Mouse (Mus musculus) left cerebral cortex, postnatal 10 days (tissue): ENCODE data around the gene Myo3b. TPM values are rescaled to one million over a fixed set of nuclear protein-coding genes. Genes with fewer than 3 reads are reported as not detected.

Experiments
- DNase-seq, 2 experiments: peaks; one replicate each; pipeline ENCODE4 v3.0.0; 2021 to 2022; ENCODE audit warnings: low spot score in 2 of 2, mixed read lengths in 1 of 2; ENCODE audit errors: extremely low spot score in 1 of 2
- intact Hi-C: fragments of 180-260 bp; cut with DNase I; formaldehyde crosslinking; loops from one replicate; pipeline ENCODE4 v1.15.1; 2025
- total RNA-seq, 2 experiments: library from RNA; stranded (reverse); gene quantifications; 2 replicates each; pipeline ENCODE4 v1.2.3; 2021

Gene Myo3b
- total RNA-seq, 2 experiments from 2014 or later = 1.1 to 1.9 TPM

DNA sequence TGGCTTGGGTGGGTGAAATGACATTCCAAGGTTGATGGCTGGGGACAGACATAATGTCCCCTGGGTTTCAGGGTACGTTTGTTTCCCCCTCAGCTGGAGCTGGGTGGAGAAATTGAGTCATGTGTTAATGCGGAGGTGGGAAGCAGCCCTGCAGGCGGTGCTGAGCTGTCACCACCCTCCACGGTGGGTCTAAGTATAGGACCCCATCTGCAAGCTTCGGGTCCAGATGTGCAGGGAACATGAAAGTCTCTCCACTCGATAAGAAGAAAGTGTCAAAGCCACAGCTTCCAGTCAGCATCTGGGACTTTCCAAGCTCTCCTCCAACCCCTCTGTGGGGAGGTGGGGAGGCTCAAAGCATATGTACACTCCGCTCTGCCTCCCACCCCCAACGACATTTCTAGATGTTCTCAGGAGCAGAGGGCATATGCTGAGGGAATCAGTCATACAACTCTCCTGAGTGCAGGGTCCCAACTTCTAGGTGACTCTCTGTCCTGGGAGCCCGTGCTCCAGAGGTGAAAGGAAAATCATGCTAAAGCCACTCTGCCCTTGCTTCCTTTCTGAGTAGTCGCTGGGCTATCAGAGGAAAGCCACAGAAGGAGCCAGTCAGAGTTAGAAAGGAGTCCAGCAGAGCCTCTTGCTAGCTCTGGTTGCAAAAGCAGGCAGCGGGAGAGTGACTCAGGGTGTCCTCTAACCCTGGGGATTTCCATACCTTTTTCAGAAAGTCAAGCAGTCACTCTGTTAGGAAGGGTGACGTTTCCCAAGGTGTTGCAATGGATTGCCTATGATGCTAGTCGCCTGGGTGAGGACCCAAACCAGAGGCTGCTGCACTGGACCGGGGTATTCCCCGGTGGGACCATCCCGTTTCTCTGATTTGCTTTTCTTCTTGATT lies 79.7 kb downstream of the Myo3b start:
- intact Hi-C loops = no loop called here
- DNase-seq = no peak

DNA sequence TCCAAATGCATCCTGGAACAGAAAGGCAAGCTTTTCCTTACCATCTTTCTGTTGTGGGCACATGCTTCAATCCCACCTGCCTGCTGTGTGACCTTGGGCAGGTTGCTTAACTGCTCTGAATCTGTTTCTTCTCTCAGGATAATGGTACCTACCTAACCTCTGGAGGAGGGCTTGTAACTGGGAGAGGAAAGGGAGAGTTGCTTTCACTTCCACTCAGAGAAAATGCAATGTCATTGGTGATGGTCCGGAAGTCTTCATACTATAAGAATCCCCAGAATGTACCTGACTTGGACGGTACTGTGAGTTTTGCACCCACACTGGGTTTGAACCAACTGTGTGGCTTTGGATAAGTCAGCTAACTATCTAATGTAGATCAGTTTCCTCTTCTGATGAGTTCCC lies 80.3 kb downstream of the Myo3b start:
- DNase-seq = no peak
- intact Hi-C loops = no loop called here

DNA sequence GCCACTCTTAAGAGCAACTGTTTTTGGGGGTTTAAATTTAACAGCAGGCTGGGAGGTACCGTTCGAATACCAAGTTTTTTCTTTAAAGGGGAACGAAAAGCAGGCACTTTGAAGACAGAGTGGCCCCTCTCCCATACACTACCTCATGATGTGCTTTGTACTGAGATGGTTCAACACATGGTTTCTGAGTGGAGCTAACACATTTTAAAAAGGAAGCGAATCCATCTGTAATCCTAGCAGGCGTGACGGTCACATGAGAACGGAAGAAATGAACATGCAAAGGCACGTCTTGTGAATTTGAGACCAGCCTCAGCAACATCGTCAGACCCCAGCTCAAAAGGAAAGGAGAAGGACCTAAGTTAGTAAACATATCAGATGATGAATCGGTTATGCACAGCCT lies 87.4 kb downstream of the Myo3b start:
- DNase-seq = no peak
- intact Hi-C loops = loop anchor here (2.0 to 5.0 kb wide), 2 partner anchors 91 to 434 kb away; no protein-coding TSS in a partner anchor

DNA sequence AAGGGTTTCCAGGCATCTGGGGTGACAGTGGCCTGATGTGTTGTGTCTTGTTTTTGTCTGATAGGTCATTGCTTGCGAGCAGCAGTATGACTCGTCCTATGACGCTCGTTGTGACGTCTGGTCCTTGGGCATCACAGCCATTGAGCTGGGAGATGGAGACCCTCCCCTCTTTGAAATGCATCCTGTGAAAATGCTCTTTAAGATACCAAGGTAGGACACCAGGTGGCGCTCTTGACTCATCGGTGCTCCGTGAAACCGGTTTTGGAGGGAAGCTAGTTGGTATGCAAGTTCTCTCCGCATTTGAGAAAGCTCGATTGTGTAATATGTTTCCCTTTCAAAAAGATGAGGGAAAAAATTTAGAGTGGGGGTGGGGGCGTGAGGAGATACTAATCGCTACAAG lies 87.9 kb downstream of the Myo3b start:
- intact Hi-C loops = loop anchor here (2.0 to 5.0 kb wide), 2 partner anchors 91 to 434 kb away; no protein-coding TSS in a partner anchor
- peak; percentile 87 to 96 for DNase-seq

DNA sequence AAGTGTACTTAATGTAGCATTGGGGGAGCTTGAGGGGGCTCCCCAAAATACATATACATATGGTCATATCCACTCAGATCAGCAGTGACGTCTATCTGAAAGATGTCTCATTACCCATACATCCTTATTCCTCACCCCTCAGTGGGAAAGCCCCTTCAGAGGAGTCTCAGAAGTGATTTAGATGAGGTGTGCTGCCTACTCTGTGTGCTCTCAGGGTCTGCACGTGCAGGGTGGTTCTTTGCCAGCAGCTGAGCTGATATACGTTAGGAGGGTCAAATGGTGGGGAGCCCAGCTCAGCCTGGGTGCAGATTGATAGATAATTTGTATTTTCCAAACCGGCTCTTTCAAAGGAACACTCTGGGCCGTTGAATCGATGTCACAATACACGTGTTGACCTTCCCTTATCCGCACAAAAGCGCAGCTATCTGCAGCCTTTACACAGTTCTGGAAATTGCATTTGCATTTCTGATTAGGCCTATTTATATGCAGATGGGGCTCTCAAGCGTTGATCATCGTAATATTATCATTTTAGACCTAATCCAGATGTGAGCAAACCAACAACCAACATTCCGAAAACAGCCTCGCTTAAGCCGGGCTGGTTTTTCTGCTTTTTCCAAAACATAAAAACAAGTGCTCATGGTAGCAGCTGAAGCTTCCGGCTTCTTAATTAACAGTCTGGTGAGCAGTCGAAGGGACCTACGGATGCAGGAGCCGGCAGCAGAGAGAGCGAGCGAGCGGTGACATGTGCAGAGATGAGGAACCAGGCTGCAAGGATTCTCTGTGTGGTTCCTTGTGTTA lies 88.6 kb downstream of the Myo3b start:
- peak; percentile 47 to 61 for DNase-seq
- intact Hi-C loops = loop anchor here (2.0 to 5.0 kb wide), 2 partner anchors 90 to 433 kb away; no protein-coding TSS in a partner anchor

DNA sequence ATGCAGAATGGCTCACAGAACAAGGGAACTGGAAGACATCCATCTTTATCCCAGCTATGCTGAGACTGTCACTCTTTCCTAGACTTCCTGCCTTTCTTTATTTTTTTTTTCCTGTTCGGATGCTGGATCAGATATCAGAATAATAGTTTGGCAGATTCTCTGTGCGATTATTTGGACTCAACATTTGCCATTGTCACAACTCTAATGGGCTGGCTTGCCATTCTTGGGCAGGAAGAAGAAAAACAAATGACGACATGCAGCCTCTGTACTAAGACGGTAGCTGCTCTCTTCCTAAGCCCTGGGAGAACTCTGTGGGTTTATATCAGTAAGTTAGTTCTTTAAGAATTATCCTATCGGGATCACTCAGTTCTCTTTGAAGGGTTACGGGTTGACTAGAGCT lies 89.7 kb downstream of the Myo3b start:
- DNase-seq = no peak
- intact Hi-C loops = loop anchor here (5.0 kb wide), 1 partner anchor 89 kb away; no protein-coding TSS in a partner anchor

DNA sequence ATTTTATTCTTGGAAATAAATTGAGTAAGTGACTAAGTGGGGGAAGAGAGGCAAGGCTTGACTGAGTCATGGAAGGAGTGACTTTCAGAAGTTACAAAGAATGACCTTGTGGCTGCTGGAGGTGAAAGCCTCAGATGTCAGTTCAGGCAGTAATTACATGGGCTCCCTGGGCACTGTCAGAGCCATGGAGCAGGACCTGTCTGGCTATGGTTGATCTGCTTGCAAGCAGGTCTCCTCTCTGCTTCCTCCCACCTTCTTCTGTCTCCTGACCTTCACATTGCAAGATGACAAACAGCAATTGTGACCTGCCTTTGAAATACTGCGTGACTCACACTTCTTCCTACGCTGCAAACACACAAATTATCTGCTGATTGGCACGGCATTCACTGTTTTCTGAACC lies 90.6 kb downstream of the Myo3b start:
- intact Hi-C loops = loop anchor here (5.0 kb wide), 1 partner anchor 88 kb away; no protein-coding TSS in a partner anchor
- no peak for DNase-seq

DNA sequence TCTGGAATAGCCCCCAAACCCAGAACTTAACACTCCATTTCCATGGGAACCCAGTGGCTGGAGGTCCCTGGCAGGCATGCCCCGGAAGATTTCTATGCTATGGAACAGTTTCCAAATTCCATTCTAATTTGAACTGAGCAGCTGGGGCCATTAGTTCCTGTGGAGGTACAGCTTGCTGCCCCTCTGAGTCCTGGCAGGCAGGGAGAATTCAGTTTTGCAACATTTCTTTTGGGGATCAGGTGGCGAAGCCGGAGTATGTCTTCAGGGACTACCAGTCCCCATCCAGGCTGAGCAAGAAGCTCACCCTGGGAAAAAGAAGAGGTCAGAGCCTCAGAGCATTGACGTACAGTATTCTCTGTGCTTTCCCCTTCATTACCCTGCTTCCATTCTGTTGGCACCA lies 94.4 kb downstream of the Myo3b start:
- no peak for DNase-seq
- intact Hi-C loops = no loop called here

DNA sequence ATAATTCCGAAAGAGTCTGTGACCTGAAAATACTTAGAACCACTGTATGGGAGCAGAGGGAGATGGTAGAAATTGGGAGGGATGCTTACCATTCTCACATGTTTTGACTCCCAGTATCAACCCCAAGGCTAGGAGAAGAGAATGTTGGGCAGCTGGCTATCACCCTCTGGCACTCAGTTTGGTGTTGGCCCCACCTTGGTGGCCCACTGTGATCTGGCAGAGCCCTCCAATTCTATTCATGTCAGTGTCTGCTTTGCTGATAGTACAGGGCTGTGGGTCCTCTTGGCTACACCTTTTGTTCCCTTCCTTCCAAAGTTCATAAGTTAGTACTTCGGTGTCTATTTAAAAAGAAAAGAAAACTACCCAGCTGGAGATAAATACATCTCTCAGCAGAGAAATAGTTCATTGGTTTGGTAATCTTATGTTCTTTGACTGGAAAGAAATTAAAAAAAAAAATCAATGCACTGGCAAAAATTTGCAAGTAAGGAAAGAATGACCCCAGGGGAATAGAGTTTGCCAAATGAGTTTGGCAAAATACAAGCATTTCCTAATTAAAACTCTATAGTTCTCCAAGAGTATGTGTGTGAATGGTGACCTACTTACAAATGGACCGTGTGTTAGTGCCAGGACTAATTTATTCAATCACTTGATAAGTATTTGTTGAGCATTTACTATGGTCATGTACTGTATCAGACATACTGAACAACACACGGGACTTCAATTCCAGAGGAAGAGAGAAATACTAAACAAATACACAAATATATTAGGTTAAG lies 98.5 kb downstream of the Myo3b start:
- intact Hi-C loops = no loop called here
- no peak for DNase-seq

DNA sequence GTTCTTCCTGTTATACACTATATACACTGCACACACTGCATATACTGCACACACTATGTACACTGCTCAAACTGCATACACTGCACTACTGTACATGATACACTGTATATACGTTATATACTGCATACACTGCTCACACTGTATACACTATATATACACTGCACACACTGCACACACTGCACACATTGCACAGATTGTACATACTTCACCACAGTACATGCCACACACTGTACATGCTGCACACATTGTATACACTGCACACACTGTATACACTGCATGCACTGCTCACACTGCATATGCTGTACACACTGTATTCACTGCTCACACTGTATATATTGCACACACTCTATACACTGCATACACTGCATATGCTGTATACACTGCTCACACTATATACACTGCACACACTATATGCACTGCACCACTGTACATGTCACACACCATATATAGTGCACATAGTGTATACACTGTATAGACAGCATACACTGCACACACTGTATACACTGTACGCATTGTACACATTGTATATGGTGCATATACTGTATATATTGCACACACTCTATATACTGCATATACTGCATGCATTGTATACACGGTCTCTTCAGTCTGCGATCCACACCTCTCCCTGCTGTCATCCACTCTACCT lies 104.7 kb downstream of the Myo3b start:
- DNase-seq = no peak
- intact Hi-C loops = no loop called here

DNA sequence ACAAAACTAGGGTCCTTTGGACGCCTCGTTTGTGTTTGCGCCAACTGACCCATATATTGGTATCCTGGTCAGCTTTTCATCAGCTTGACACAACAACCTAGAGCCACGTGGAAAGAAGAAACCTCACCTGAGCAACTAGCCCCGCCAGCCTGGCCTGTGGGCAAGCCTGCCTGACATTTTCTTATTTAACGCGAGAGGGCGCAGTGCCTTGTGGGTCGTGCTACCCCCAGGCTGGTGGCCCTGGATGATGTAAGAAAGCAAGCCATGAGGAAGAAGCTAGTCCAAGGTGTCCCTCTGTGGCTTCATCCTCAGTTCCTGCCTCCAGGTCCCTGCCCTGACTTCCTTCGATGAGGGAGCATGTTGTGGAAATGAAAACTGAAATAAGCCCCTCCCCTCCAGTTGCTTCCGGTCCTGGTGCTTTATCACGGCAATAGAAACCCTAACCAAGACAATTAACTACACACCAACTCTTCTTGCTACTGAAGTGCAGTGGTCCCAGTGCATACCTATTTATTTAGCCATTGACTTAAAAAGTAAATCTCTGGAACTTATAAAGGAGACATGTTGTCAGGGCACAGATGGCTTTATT lies 108.2 kb downstream of the Myo3b start:
- intact Hi-C loops = no loop called here
- no peak for DNase-seq

DNA sequence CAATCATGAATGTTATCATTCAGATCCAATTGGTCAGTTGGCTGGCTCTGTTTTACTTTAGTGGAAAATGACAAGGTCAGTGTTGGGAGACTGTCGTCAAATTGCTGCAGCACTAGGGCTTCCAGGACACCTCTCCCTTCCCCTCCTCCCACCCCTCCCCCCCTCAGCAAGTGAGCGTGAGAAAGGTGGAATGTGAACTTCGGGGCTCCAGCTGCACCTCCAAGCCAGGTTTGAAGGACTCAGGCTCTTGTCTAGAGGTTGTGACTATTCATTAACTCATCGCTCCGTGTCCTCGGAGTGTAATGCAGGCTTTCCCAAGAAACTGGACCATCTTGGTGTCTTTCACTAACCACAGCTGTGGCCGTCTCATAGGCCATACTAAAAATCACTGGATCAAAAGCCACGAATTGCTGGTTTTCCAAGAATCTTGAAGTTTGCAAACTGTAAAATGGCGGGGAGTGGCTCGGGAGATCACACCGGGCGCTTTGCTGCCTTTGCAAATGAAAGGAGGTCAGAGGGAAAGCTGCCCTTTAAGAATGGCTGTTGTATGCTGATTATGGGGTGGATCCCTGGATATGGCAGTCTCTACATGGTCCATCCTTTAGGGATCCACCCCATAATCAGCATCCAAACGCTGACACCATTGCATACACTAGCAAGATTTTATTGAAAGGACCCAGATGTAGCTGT lies 110.0 kb downstream of the Myo3b start:
- no peak for DNase-seq
- intact Hi-C loops = no loop called here

DNA sequence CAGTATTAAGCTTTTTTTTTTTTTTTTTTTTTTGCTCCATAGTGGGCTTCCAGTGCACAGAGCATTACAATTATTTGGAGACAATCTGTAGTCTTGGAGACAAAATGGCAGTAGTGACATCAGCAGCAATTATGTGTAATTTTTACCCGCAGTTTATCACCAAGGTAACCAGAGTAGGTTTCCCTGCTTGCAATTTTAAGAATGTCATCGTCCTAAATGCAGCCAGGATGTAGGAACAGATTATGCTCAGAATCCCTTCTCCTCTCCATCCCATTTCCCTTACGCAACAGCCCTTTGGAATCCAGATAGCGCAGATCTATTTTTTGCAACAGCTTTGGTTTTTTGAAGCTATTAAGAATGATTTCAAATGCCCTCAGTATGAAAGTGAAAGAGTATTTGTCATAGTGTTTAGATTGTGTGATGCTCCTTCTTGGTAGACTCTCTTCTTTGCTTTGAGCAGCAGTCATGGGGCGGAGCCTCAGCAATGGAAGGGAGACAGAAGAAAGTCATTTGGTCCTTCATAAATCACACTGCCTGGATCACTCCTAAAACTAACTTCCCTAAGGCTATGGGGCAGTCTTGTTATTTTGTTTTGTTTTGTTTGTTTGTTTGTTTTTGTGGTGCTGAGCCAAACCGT lies 111.6 kb downstream of the Myo3b start:
- peak in 1 of 2 experiments; percentile 71 for DNase-seq
- intact Hi-C loops = loop anchor here (5.0 kb wide), 1 partner anchor 57 kb away; no protein-coding TSS in a partner anchor

DNA sequence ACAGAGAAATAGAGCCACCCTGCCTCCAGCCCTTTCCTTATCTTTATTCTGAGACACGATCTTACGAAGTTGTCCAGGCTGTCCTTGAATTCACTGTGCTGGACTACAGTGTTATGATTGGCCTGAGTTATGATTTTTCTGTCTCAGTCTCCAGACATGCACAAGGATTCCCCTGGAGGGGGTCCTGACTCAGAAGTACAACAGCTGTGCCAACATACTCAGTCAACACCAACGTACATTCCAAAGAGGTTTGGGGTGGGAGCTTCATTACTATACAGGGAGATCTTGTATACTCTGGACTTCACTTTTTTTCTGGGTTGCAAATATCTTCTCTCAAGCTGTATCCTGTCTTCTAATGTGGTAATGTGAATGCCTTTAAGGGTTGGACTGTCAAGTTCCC lies 113.0 kb downstream of the Myo3b start:
- no peak for DNase-seq
- intact Hi-C loops = loop anchor here (5.0 kb wide), 1 partner anchor 55 kb away; no protein-coding TSS in a partner anchor

DNA sequence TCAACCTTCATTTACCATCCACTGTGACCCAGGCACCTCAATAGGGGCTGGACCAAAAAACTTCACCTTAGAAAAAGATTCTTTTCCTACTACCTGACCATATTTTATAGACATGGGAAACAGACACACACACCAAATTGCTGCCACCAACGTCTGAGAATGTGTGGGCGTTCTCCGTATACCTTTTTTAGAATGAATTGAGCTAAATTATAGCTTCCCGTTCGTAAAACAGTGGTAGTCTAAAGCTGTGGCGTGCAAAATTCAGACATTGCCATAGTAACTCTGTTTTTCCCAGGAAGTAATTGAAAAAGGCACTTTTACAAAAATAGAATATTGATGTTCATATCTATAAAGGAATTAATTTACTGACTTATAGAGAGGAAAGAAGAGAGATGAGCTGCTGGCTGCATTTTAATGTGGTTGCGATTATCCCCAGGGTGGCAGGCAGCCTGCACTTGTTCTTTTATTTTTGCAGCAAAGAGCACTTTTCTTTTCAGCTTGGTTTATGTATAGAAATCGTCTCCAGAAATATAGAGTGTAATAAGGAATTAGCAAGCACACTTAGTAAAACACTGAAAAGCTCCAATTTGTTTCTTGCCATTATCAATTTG lies 116.4 kb downstream of the Myo3b start:
- intact Hi-C loops = no loop called here
- no peak for DNase-seq

DNA sequence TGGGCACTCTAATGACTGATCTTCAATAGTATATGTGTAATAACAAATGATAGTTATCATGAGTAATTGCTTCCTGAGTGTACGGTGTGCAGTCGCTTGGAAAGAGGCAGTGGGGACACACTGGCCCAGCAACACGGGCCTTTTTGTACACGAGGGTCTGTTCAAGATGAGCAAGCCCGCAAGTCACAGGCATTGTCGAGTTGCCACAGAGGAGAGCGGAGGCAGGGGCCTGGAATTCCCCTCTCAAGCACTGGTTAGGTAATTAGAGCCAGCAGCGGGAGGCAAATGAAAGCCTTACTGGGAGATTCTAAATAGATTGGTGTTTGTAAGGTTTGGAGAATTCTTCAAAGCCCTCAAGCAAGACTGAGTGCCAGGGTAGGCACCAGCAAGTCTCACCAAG lies 120.6 kb downstream of the Myo3b start:
- DNase-seq = no peak
- intact Hi-C loops = no loop called here

DNA sequence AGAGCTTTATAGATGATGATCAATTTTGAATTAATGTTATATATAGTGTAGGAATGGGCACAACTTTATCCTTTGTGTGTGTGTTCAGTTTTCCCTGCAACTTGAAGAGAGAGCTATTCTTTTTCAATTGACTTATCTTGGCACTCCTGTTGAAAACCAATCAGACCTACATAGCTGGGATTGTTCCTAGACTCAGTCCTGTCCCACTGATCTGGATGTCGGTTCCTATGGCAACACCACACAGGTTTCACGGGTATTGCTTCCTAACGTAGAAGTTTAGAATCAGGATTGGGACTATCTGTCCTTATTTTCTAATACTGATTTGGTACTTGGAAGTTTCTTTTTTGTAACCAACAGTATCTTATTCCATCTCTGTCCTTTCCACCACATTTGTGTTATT lies 127.3 kb downstream of the Myo3b start:
- no peak for DNase-seq
- intact Hi-C loops = no loop called here
